Mouse (Mus musculus): ENCODE measurements around the gene Rai2.

Gene Rai2

GRCm38 (mm10) chrX:161826186-161826585 is 109.3 kb downstream of the Rai2 start:
- peak; percentile 0 for DNase-seq (ENCODE audit: low read depth, low spot score)

All from WW6 (cell line).